10 mouse cellular contexts compared by ENCODE assay signal in genomic region chr8:122323951-122324402, GRCm38 (mm10). TPM values are rescaled to one million over a fixed set of nuclear protein-coding genes. Genes with fewer than 3 reads are reported as not detected.
A peak's percentile ranks its signal among the peaks of the same experiment; 100 is the strongest.
DNase-seq lines count a peak whose midpoint lies in the region; ATAC-seq and TF ChIP-seq lines count a peak whose summit lies in the region.
"Not testable (repeated sequence)": the region's sequence is repeated elsewhere in the genome, so short reads cannot be mapped to it uniquely, and the experiment has no call there.
"Had no signal": no experiment of that assay in that cellular context is flagged by ENCODE, and none has a peak within 500 bp of the region (broad histone marks: within the 10 kb centered on the region; RNA-seq: fewer than 3 reads in every experiment).

No protein-coding gene starts in this region.

- not testable (repeated sequence) for H3K4me2 ChIP-seq in heart, embryonic 16.5 days (ENCODE audit: low read depth, low read length); limb, embryonic 14.5 days (replicated peaks; ENCODE audit: low read depth, low read length, severe bottlenecking)

- H3K27ac ChIP-seq in heart, embryonic 16.5 days (ENCODE audit: low read length): peak overlapping the region; percentile 67
- H3K27ac ChIP-seq in kidney, adult 2 months (ENCODE audit: insufficient read depth, low read depth, low read length); limb, embryonic 14.5 days (replicated peaks; ENCODE audit: low read depth, low read length): not testable (repeated sequence)
- peak overlapping the region; percentile 72 for H3K27ac ChIP-seq in small intestine, adult 2 months (ENCODE audit: insufficient read depth, low read depth, low read length)

- H3K27me3 ChIP-seq in heart, embryonic 16.5 days (ENCODE audit: control insufficient read depth, insufficient read depth, low read length); kidney, adult 2 months (replicated peaks; ENCODE audit: control insufficient read depth, insufficient read depth, low read length); limb, embryonic 14.5 days (ENCODE audit: control insufficient read depth, insufficient read depth, low read length); small intestine, adult 2 months (ENCODE audit: control insufficient read depth, insufficient read depth, low read length): not testable (repeated sequence)

- TF ChIP-seq CTCF in kidney, adult 2 months (conservative IDR thresholded peaks at IDR 0.05; ENCODE audit: insufficient read depth, insufficient read length, low read depth, low read length); small intestine, adult 2 months (IDR thresholded peaks at IDR 0.05; ENCODE audit: extremely low read depth, insufficient read length, insufficient replicate concordance, low read depth, low read length): not testable (repeated sequence)

- peak; percentile 86 for DNase-seq in MN1 (ENCODE audit: low spot score)
- DNase-seq in kidney, adult 2 months: peak; percentile 26
- not testable (repeated sequence) for DNase-seq in limb, embryonic 14.5 days (ENCODE audit: low spot score)
- peak; percentile 78 for DNase-seq in thymus, postnatal 4 days

- not testable (repeated sequence) for H3K36me3 ChIP-seq in heart, embryonic 16.5 days (ENCODE audit: control insufficient read depth, insufficient read depth); kidney, adult 2 months (ENCODE audit: control insufficient read depth, insufficient read depth, low read length); limb, embryonic 14.5 days (ENCODE audit: control insufficient read depth, insufficient read depth, low read length); small intestine, adult 2 months (ENCODE audit: control insufficient read depth, insufficient read depth, low read length)

- 19% methylated on average over 10 of the region's 13 CpGs for WGBS in heart, embryonic 16.5 days
- 16% methylated on average over 13 of the region's 13 CpGs for WGBS in kidney, adult 2 months
- WGBS in limb, embryonic 14.5 days: 11% methylated on average over 7 of the region's 13 CpGs
- 6% methylated on average over 13 of the region's 13 CpGs for WGBS in small intestine, adult 2 months

- H3K9me3 ChIP-seq in heart, embryonic 16.5 days (replicated peaks; ENCODE audit: control insufficient read depth, low read length); limb, embryonic 14.5 days (ENCODE audit: control insufficient read depth, low read length): not testable (repeated sequence)

- peaks cover 60% of the 10 kb centered on the region for H3K4me1 ChIP-seq in heart, embryonic 16.5 days (ENCODE audit: control insufficient read depth, insufficient read depth, low read length)
- H3K4me1 ChIP-seq in kidney, adult 2 months (ENCODE audit: control insufficient read depth, insufficient read depth, low read length); limb, embryonic 14.5 days (ENCODE audit: control insufficient read depth, insufficient read depth, low read length): not testable (repeated sequence)
- peaks cover 46% of the 10 kb centered on the region for H3K4me1 ChIP-seq in small intestine, adult 2 months (ENCODE audit: control insufficient read depth, insufficient read depth, insufficient read length, low read length)

- TF ChIP-seq POLR2A in kidney, adult 2 months (IDR thresholded peaks at IDR 0.05; ENCODE audit: low read depth, low read length); limb, embryonic 14.5 days (IDR thresholded peaks at IDR 0.05; ENCODE audit: borderline replicate concordance, extremely low read depth, insufficient read depth, insufficient read length); small intestine, adult 2 months (IDR thresholded peaks at IDR 0.05; ENCODE audit: low read depth, low read length): not testable (repeated sequence)

- 0 out of 2 replicates have a peak, but pooled peaks have one; percentile 9 for ATAC-seq in erythroid progenitor cell, adult 5-6 weeks (replicated peaks; ENCODE audit: low FRiP score, poor library complexity, severe bottlenecking)
- ATAC-seq in heart, embryonic 16.5 days (replicated peaks; ENCODE audit: extremely low read depth, insufficient read depth, low FRiP score): peak; percentile 32; the same call in 1 of the 2 replicates
- ATAC-seq in limb, embryonic 14.5 days (ENCODE audit: low FRiP score, low read depth): 0 out of 2 replicates have a peak, but pooled peaks have one; percentile 16
- ATAC-seq in megakaryocyte, adult 5-6 weeks (ENCODE audit: poor library complexity, severe bottlenecking): peak; percentile 16; the same call in 1 of the 2 replicates

- H3K9ac ChIP-seq in heart, embryonic 16.5 days (ENCODE audit: low read length): peak overlapping the region; percentile 44; the same call in 1 of the 2 replicates
- H3K9ac ChIP-seq in limb, embryonic 14.5 days (ENCODE audit: low read depth, low read length, severe bottlenecking): not testable (repeated sequence)

- H3K4me3 ChIP-seq in heart, embryonic 16.5 days (ENCODE audit: low read length); kidney, adult 2 months (ENCODE audit: insufficient read depth, low read depth, low read length); limb, embryonic 14.5 days (replicated peaks; ENCODE audit: low read length); small intestine, adult 2 months (ENCODE audit: low read depth, low read length): not testable (repeated sequence)

RNA-seq across cellular contexts. Expression of gene Trhr2, which starts 36.6 kb away (rescaled TPM):
- not detected in 2 replicates for total RNA-seq in erythroid progenitor cell, adult 5-6 weeks (2015; ENCODE audit: low replicate concordance)
- total RNA-seq in erythroid progenitor cell, adult 5-6 weeks (2017; ENCODE audit: low replicate concordance): not detected in 2 replicates
- not detected in 2 replicates for polyA plus RNA-seq in heart, embryonic 16.5 days (2015; fragmentation: Nextera tagmentation; extraction: Ambion mirVana)
- polyA plus RNA-seq in kidney, adult 2 months (2012; rRNA removed): 0.05 TPM in 1 of 2 replicates, not detected in the other
- polyA plus RNA-seq in limb, embryonic 14.5 days (2012; rRNA removed): 1.7 and 3.2 TPM in 2 replicates
- polyA plus RNA-seq in limb, embryonic 14.5 days (2014; fragmentation: Nextera tagmentation; extraction: Ambion mirVana): 0.25 TPM in 1 of 2 replicates, not detected in the other
- not detected in 2 replicates for total RNA-seq in megakaryocyte, adult 5-6 weeks (2015)
- total RNA-seq in megakaryocyte, adult 5-6 weeks (2017): not detected in 2 replicates
- polyA plus RNA-seq in small intestine, adult 2 months (2012; rRNA removed): 0.09 and 0.13 TPM in 2 replicates
- total RNA-seq: gastrocnemius, postnatal 25 days had no signal
- polyA plus RNA-seq: neural tube, embryonic 11.5 days had no signal

RNA-seq across cellular contexts. Expression of gene Zfpm1, which starts 42.0 kb away (rescaled TPM):
- 176 and 254 TPM in 2 replicates for total RNA-seq in erythroid progenitor cell, adult 5-6 weeks (2015; ENCODE audit: low replicate concordance)
- 303 and 467 TPM in 2 replicates for total RNA-seq in erythroid progenitor cell, adult 5-6 weeks (2017; ENCODE audit: low replicate concordance)
- polyA plus RNA-seq in heart, embryonic 16.5 days (2015; fragmentation: Nextera tagmentation; extraction: Ambion mirVana): 2.9 and 3.1 TPM in 2 replicates
- 9.7 and 11.8 TPM in 2 replicates for polyA plus RNA-seq in kidney, adult 2 months (2012; rRNA removed)
- 10.4 and 13.8 TPM in 2 replicates for polyA plus RNA-seq in limb, embryonic 14.5 days (2012; rRNA removed)
- polyA plus RNA-seq in limb, embryonic 14.5 days (2014; fragmentation: Nextera tagmentation; extraction: Ambion mirVana): 1.9 and 2.1 TPM in 2 replicates
- 4.3 and 4.5 TPM in 2 replicates for total RNA-seq in megakaryocyte, adult 5-6 weeks (2015)
- total RNA-seq in megakaryocyte, adult 5-6 weeks (2017): 4.8 and 5.6 TPM in 2 replicates
- polyA plus RNA-seq in small intestine, adult 2 months (2012; rRNA removed): 153 and 187 TPM in 2 replicates

RNA-seq across cellular contexts. Expression of gene Zc3h18, which starts 52.4 kb away (rescaled TPM):
- total RNA-seq in erythroid progenitor cell, adult 5-6 weeks (2015; ENCODE audit: low replicate concordance): 32.3 and 32.8 TPM in 2 replicates
- 57.9 and 58.0 TPM in 2 replicates for total RNA-seq in erythroid progenitor cell, adult 5-6 weeks (2017; ENCODE audit: low replicate concordance)
- 28.2 and 28.7 TPM in 2 replicates for polyA plus RNA-seq in heart, embryonic 16.5 days (2015; fragmentation: Nextera tagmentation; extraction: Ambion mirVana)
- 23.3 and 24.1 TPM in 2 replicates for polyA plus RNA-seq in kidney, adult 2 months (2012; rRNA removed)
- 50.9 and 58.1 TPM in 2 replicates for polyA plus RNA-seq in limb, embryonic 14.5 days (2012; rRNA removed)
- 31.3 and 38.5 TPM in 2 replicates for polyA plus RNA-seq in limb, embryonic 14.5 days (2014; fragmentation: Nextera tagmentation; extraction: Ambion mirVana)
- 19.6 and 22.0 TPM in 2 replicates for total RNA-seq in megakaryocyte, adult 5-6 weeks (2015)
- total RNA-seq in megakaryocyte, adult 5-6 weeks (2017): 50.2 and 63.1 TPM in 2 replicates
- 13.6 and 23.3 TPM in 2 replicates for polyA plus RNA-seq in small intestine, adult 2 months (2012; rRNA removed)

Comparison
In these comparisons a context has a peak if more than half of its experiments do, and no peak if none do; other contexts are left out.
1. RNA of gene Zfpm1, which starts 42.0 kb away (polyA plus RNA-seq): 153 to 187 TPM in small intestine, adult 2 months; 1.9 to 13.8 TPM in limb, embryonic 14.5 days, 9.7 to 11.8 TPM in kidney, adult 2 months and 2.9 to 3.1 TPM in heart, embryonic 16.5 days; every median in the first group is over 10 times any median in the second.
2. Peak in every context shown above with its lines, with median percentiles within 50 percentile points of each other: ATAC-seq.